ENCODE assay signal across 28 mouse cellular contexts in the genomic region with DNA sequence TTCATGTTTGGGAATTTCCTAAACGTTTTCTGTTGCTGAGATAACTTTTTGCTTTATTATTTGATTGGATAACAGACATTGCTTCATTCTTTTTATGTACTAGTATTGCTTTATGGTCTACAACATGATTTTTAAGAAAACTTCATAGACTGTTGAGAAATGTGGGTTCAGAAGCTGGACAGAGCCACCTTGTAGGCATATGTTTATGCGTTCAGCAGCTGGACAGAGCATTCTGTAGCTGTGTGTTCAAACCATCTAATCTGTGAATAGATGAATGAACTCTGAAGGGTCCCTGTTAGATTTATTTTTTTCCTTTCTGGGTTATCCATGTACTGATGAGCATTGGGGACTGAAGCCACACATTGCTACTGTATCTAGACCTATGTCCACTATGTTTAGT.
A peak's percentile ranks its signal among the peaks of the same experiment; 100 is the strongest.
DNase-seq lines count a peak whose midpoint lies in the region; ATAC-seq and TF ChIP-seq lines count a peak whose summit lies in the region.
"Had no signal": no experiment of that assay in that cellular context is flagged by ENCODE, and none has a peak within 500 bp of the region (broad histone marks: within the 10 kb centered on the region; RNA-seq: fewer than 3 reads in every experiment).

No protein-coding gene starts in this region.

- no peaks in the 10 kb centered on the region for H3K9me3 ChIP-seq in limb, embryonic 11.5 days (ENCODE audit: control insufficient read depth, low read length)
- H3K9me3 ChIP-seq in limb, embryonic 10.5 days (replicated peaks) = no peaks in the 10 kb centered on the region
- no peaks in the 10 kb centered on the region for H3K9me3 ChIP-seq in embryonic facial prominence, embryonic 10.5 days
- H3K9me3 ChIP-seq: forebrain, embryonic 10.5 days; heart, embryonic 13.5 days; hindbrain, embryonic 13.5 days; liver, embryonic 15.5 days; megakaryocyte, embryonic 14.5 days; neural tube, embryonic 12.5 days had no signal

- no peak overlapping the region for H3K9ac ChIP-seq in limb, embryonic 11.5 days (ENCODE audit: low read length)
- H3K9ac ChIP-seq: forebrain, postnatal 0 days; heart, embryonic 13.5 days; hindbrain, embryonic 13.5 days; liver, embryonic 15.5 days; neural tube, embryonic 12.5 days had no signal

- no peaks in the 10 kb centered on the region for H3K36me3 ChIP-seq in limb, embryonic 11.5 days (ENCODE audit: control insufficient read depth, insufficient read depth, low read length)
- H3K36me3 ChIP-seq in limb, embryonic 10.5 days = no peaks in the 10 kb centered on the region
- no peaks in the 10 kb centered on the region for H3K36me3 ChIP-seq in embryonic facial prominence, embryonic 10.5 days (replicated peaks)
- no peaks in the 10 kb centered on the region for H3K36me3 ChIP-seq in myocyte (ENCODE audit: control insufficient read depth, insufficient read depth)
- H3K36me3 ChIP-seq: forebrain, embryonic 10.5 days; heart, embryonic 13.5 days; hindbrain, embryonic 13.5 days; liver, embryonic 15.5 days; neural tube, embryonic 12.5 days had no signal

- no peak for ATAC-seq in limb, embryonic 11.5 days (ENCODE audit: insufficient number of reproducible peaks, low FRiP score, low TSS enrichment, low read depth)
- ATAC-seq: forebrain, postnatal 0 days; Patski had no signal

- no peaks in the 10 kb centered on the region for H3K27me3 ChIP-seq in limb, embryonic 11.5 days (ENCODE audit: control insufficient read depth, insufficient read depth, low read length)
- H3K27me3 ChIP-seq in limb, embryonic 10.5 days (ENCODE audit: low read depth, poor library complexity, severe bottlenecking) = peaks cover 3% of the 10 kb centered on the region; the same call in 1 of the 2 replicates
- no peaks in the 10 kb centered on the region for H3K27me3 ChIP-seq in embryonic facial prominence, embryonic 10.5 days (replicated peaks; ENCODE audit: low read depth, poor library complexity, severe bottlenecking)
- peaks cover 4% of the 10 kb centered on the region for H3K27me3 ChIP-seq in myocyte (ENCODE audit: control insufficient read depth, insufficient read depth, insufficient read length)
- H3K27me3 ChIP-seq: liver, embryonic 15.5 days; neural tube, embryonic 12.5 days had no signal

- H3K4me1 ChIP-seq in limb, embryonic 11.5 days (ENCODE audit: control insufficient read depth, insufficient read depth, low read length) = no peaks in the 10 kb centered on the region
- H3K4me1 ChIP-seq in limb, embryonic 10.5 days = no peaks in the 10 kb centered on the region
- H3K4me1 ChIP-seq in embryonic facial prominence, embryonic 10.5 days = no peaks in the 10 kb centered on the region
- H3K4me1 ChIP-seq: forebrain, embryonic 10.5 days; heart, embryonic 13.5 days; hindbrain, embryonic 13.5 days; liver, embryonic 15.5 days; megakaryocyte, embryonic 14.5 days; neural tube, embryonic 12.5 days had no signal

- WGBS in limb, embryonic 11.5 days = 73% methylated on average over 2 of the region's 2 CpGs
- WGBS in limb, embryonic 10.5 days = 74% methylated on average over 2 of the region's 2 CpGs
- WGBS in embryonic facial prominence, embryonic 10.5 days = 73% methylated on average over 2 of the region's 2 CpGs

- TF ChIP-seq POLR2A in myocyte (IDR thresholded peaks at IDR 0.05; ENCODE audit: insufficient read length, low read depth) = no peak

- peak; percentile 2 for DNase-seq in adrenal gland, postnatal 10 days
- DNase-seq in adrenal gland, adult 18-20 months (ENCODE audit: low spot score in 2 of 2) = no peak
- DNase-seq in limb, embryonic 11.5 days (ENCODE audit: low spot score) = peak; percentile 47
- DNase-seq in limb, embryonic 10.5 days (ENCODE audit: low spot score) = no peak
- peak; percentile 11 for DNase-seq in embryonic facial prominence, embryonic 10.5 days (ENCODE audit: low spot score)
- no peak for DNase-seq in cerebellum, adult 9-11 months
- DNase-seq in frontal cortex, postnatal 25 days (ENCODE audit: low spot score in 2 of 2) = no peak
- DNase-seq: adrenal gland, adult 8-10 months; cerebellum, adult 2 months; forebrain, postnatal 0 days; gastrocnemius, postnatal 36 days; heart, adult 2 months; heart, postnatal 14 days; kidney, adult 11 months; kidney, postnatal 14 days; liver; midbrain, embryonic 14.5 days; right cerebral cortex, postnatal 14 days; spleen, adult 18-20 months; thymus, postnatal 14 days had no signal

- H3K27ac ChIP-seq in limb, embryonic 11.5 days (replicated peaks; ENCODE audit: low read depth, low read length) = no peak overlapping the region
- H3K27ac ChIP-seq in limb, embryonic 10.5 days = no peak overlapping the region
- H3K27ac ChIP-seq in embryonic facial prominence, embryonic 10.5 days (replicated peaks) = no peak overlapping the region
- H3K27ac ChIP-seq: forebrain, embryonic 10.5 days; heart, adult 2 months; heart, embryonic 13.5 days; hindbrain, embryonic 13.5 days; liver, embryonic 15.5 days; neural tube, embryonic 12.5 days had no signal

- no peak overlapping the region for H3K4me3 ChIP-seq in limb, embryonic 11.5 days (ENCODE audit: low read depth, low read length)
- H3K4me3 ChIP-seq in limb, embryonic 10.5 days = no peak overlapping the region
- H3K4me3 ChIP-seq in embryonic facial prominence, embryonic 10.5 days = no peak overlapping the region
- H3K4me3 ChIP-seq in myocyte = no peak overlapping the region
- H3K4me3 ChIP-seq: forebrain, embryonic 10.5 days; heart, adult 2 months; heart, embryonic 13.5 days; hindbrain, embryonic 13.5 days; liver, embryonic 15.5 days; megakaryocyte, embryonic 14.5 days; neural tube, embryonic 12.5 days had no signal

- H3ac ChIP-seq in myocyte (ENCODE audit: control insufficient read depth, insufficient read length) = no peak overlapping the region

- H3K4me2 ChIP-seq in limb, embryonic 11.5 days (ENCODE audit: low read depth, severe bottlenecking) = no peak overlapping the region
- no peak overlapping the region for H3K4me2 ChIP-seq in myocyte (ENCODE audit: low read depth)
- H3K4me2 ChIP-seq: heart, embryonic 13.5 days; hindbrain, embryonic 13.5 days; liver, embryonic 15.5 days; neural tube, embryonic 12.5 days had no signal

- no peaks in the 10 kb centered on the region for H3K79me2 ChIP-seq in myocyte (ENCODE audit: control insufficient read depth, insufficient read depth)

TF ChIP-seq in myocyte, 11 proteins besides CTCF, POLR2A, EP300 and RAD21:
- TF ChIP-seq REST (IDR thresholded peaks at IDR 0.05; ENCODE audit: insufficient read depth, insufficient read length) (peak; percentile 44), SRF (IDR thresholded peaks at IDR 0.05; ENCODE audit: control insufficient read depth, insufficient read length, low read depth) (no peak), POLR2AphosphoS2 (IDR thresholded peaks at IDR 0.05; ENCODE audit: insufficient read length, low read depth) (no peak), USF1 (IDR thresholded peaks at IDR 0.05; ENCODE audit: low read depth) (no peak)
TF ChIP-seq in myocyte: peak in this region for 1.

Comparison
In these comparisons a context has a peak if more than half of its experiments do, and no peak if none do; other contexts are left out.
1. DNase-seq: peak in adrenal gland, postnatal 10 days (single experiment), limb, embryonic 11.5 days (single experiment) and embryonic facial prominence, embryonic 10.5 days (single experiment); none in adrenal gland, adult 18-20 months (0 of 2), limb, embryonic 10.5 days (single experiment), cerebellum, adult 9-11 months (single experiment) and frontal cortex, postnatal 25 days (0 of 2).